Mouse (Mus musculus) spleen, postnatal 10 days (tissue): ENCODE measurements around the gene Plxna2.
A peak's percentile ranks its signal among the peaks of the same experiment; 100 is the strongest.

ENCODE experiments used
- DNase-seq, 2 experiments: peaks; one replicate each; pipeline ENCODE4 v3.0.0; 2021 to 2022; ENCODE audit warnings: low spot score in 2 of 2

Gene Plxna2

DNA sequence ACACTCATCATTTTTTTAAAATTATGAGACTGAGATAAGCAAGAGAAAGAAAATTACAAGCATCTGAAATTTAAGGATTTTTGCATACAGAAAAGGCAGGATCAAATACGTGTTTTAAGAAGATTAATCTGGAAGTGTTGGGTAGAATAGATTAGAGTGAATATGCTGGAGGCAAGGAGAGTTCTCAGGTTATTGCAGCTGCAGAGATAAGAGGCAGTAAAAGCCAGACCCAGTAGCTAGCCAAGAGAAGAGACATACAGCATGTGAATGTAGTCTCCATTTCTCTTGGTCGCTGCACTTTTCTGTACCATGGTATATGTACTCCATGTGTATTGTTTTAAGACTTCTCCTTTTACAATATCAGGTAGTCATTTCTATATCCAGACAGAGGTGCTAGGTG, 88.5 kb downstream of the Plxna2 start:
- DNase-seq = no peak

DNA sequence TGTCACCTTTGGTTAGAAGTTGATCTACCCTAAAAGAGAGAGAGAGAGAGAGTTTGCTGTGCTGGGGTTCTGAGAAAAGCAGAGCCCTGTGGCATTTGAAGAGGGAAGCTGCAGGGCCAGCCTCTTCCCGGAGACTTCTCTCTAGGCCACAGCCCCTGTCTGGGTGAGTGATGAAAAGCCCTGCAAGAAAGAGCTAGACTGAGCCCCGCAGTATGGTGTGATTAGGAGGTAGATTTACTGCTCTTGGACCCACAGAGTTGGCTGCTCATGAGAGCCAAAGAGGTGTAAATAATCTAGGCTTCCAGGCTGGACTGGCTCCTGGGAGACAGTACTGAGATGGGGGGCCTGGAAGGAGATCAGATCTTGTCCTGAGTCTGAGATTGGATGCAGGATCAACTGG, 94.4 kb downstream of the Plxna2 start:
- DNase-seq = no peak

DNA sequence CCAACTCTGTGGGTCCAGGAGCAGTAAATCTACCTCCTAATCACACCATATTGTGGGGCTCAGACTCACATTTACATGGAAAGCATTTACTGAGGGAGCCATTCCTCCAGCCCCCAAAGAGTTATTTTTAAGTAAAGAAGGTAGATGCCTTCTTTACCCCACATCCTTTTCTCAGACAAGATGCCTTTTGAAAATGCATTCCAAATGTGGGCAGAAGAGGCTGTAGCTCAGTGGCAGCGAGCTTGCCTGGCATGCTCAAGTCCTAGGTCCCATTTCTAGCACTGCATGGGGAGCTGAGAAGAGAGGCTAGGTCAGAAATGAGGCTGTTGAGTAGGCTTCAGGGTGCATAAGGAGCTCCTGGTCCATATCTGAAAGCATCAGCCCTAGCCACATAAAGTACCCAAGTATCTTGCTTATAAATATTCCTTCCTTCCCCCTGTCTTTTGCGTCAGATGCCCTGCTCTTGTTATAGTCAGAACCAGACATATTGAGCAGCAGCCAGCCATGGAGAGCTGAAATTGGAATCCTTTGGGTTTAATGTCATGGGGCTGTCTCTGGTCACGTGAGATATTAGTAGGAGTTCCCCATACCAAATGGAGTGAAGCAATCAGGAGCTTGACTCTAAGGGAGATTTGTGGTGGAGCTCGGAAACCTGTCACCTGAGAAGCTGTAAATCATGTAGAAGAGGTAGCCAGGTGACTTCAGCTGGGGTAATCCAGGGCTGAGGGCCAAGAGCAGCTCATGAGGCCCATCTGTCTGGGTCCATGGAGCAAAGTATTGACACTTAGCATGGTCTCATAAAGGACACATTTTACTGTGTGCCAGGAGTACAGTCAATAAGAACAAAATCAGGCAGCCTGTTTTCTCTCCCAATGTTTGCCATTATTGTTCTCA, 96.4 kb downstream of the Plxna2 start:
- no peak for DNase-seq

DNA sequence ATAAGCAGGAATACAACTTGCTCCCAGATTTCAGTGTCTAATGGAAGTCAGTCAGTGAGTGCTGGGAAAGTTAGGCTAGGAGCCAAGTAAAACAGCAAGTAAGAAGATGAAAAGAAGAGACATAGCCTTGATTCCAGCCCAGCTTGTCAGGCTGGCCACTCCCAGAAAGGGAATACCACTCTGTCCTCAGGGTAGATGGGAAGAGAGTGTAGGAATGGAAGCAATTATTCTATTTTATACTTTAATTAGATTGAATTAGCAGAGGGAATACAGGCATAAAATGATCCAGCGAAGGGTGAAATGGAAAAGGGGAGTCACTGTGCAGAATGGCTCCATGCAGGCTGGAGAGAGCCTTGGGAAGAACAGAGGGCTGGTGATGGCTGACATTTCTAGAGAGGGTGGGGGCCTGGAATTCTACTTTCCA, 99.4 kb downstream of the Plxna2 start:
- no peak for DNase-seq

DNA sequence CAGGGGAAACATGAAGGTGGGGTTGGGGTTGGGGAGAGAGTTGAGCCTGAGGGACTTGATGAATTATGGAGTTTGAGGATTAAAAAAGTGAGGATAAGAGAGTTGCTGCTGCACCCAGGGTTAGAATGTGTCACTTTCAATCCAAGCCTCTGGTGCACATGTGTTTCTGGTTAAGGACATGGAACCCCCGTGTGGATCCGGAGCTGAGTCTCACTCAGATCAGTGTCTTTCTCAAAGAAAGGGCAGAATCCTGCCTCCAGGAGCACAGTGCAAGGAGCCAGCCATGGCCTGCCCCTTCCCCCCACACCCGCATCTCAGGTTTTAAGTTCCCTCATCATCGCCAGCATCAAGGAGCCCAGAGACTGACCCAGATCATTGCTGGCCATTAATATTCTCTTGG, 102.4 kb downstream of the Plxna2 start:
- no peak for DNase-seq

DNA sequence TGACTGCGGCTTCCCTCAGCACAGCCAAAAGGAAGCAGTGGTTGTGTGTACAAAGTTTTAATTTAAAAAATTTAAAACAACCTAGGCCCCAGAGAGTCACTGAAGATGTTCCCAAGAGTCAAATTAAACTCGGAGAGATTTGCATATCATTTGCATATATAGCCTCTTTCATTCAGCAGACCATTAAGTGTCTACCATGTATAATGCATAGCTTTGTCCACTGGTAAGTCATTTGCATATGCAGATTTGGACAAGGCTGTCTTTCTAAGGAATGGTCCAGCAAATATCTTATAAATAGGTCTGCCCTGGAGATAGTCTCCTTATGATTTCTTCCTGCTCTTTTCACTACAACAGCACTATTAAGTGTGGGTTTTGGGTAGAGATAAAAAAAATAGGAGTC, 103.2 kb downstream of the Plxna2 start:
- no peak for DNase-seq

DNA sequence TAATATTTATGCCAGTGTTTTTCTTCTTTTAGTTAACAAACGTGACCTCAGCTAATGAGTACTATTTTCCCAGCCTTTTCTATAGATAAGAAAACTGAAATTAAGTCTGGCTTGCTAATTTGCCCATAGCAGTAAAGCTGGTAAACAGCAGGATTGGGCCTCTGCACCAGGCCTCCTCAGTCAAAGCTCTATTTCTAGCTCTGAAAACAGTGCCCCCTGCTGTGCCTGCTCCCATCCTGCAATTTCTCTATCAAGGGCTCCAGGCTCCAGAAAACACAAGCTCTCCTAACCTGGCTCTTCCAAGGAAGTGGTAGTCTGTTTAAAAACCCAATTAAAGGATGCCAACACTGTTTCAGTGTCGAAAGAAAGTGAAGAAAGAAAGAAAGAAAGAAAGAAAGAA, 104.3 kb downstream of the Plxna2 start:
- peak in 1 of 2 experiments; percentile 43 for DNase-seq

DNA sequence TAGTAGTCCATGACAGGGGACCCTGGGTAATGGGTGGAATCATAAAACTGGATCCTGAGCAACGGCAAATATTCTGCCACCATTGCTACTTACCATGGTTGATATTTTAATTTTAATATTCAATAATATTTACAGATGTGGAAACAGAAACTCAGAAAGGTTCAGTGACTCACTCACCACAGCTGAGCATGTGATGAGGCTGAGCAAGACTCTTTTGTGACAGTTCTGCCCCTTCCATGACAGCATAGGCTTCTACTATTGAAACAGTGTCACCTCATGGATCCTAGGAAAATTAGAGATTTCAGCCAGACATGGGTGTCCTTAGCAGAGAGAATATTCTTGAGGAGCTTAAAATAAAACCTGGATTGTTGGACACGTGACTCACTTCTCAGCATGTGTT, 116.8 kb downstream of the Plxna2 start:
- no peak for DNase-seq

DNA sequence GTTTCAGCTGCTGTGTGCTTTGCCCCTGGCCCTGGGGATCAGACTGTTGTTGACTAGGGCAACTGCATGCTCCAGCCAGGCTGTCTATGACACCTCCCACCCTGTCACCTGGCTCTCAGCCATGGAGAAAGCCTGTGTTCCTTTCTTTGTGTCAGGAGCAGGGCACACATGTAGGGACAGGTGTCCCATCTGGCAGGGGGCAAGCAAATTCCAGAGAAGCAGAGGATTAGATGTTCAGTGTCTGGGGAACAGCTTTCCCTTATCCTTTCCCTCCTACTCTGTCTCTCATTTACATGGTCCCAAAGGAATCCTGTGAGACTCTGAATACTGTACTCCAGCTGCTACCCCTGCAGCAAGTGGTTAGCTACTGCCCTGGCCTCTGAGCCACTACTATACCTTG, 121.9 kb downstream of the Plxna2 start:
- DNase-seq = no peak

DNA sequence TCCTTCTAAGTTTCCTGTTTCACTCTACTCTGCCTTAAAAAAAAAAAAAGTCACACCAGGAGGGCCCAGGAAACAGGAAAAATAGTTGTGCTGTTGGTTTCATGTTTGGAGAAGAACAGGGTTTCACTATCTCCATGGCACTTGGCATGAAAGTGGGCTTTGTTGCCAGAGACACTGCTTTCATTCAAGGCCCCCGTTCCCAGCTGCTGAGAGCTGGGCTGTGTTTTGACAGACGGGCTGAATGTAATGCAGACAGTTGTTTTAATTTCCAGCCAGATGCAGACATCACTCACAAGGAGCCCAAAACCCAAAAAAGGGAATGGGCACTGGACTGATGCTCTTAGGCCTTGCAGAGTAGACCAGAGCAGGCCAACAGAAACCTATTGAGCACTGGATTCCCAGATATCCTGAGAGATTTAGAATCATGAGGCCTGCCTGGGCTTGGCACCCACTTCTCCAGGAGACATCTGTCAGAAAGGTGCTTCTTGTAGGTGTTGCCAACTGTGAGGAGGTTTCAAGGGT, 124.9 kb downstream of the Plxna2 start:
- DNase-seq = no peak

DNA sequence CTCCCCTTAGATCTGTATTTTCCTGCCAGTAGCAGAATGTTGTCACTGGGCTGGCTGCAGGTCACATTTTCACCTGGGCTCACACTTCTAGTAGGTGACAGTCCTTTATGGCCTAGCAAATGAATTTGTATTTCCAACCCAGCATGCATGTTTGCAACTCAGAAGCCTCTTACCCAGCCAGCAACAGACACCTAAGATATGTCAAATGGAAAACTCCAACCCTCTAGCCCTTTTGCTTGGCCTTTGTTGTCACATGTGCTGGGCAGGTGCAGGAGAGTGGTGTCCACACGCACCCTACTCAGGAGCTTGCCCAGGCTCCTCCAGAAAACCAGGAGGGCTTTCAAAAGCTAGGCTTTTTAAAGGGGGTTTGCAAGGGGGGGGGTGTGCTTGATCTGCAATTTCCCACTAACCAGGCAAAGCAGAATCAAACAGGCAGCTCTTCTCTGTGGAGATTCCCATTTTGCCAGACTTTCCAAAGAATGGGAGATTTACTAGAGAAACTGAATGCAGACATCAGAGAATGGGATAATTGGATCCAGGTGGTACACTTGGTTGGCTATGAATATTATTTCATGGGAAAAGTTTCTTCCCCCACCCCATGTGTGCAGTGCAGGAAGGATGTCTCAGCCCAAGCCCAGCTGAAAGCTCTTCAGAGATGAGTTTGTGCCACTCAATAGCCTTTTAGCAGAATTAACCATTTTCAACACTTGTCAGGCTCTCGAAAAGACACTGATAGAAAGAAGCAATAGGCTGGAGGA, 127.3 kb downstream of the Plxna2 start:
- no peak for DNase-seq

DNA sequence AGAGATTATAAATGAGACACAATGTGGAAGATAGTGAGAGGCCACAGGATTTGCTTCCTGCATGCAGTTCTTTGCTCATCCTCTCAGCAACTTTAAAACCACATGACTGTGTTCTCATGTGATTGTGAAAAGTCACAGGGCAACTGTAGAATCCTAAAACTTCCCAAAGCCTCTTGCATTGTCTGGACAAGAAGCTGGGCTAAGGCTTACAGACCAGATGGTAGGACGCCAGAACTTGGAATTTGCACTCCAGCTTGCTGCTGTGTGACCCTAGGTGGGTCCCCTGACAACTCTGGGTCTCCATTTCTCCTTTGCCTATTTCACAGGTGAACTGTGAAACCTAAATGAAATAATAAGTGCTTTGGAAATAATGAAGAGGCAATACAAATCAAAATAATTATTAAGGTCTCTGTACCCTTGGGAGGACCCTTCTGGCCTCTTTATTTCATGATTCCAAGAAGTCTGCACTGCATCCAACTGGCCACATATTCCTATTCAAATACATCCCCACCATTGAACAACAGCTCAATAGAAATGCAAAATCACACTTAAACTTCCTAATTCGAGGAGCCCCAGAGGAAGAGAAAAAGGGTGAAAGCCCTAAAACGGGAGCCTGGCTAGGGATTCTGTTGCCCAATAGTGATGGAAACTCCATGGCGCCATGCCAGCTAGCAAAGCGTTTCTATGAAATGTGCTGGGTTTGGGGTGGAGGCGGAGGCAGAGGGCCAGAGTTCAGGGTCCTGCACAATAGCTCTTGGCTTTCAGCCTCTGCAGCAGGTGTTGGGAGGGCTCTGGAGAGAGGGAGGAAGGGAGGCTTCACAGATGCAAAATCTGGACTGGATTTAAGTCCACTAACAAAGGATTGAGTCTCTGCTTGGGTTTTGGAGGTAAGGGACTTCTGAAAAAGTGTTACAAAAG, 128.6 kb downstream of the Plxna2 start:
- peak in 1 of 2 experiments; percentile 41 for DNase-seq

DNA sequence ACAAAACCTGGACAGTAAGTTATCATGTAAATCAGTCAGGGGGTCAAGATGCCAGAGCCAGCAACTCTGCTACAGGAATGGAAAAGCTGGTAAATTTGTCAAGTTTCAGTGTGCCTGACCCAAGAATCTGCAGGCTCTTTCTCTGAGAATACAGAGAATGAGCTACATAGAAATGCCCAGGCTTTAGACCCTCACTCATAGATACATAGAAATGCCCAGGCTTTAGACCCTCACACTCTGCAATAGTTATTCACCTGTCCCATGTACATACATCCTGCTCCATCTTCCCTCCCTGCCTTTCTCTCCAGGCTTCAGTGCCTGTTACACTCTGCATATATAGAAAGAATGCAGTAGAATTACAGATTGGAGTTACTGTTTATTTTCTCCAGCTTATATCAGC, 129.2 kb downstream of the Plxna2 start:
- DNase-seq = no peak

DNA sequence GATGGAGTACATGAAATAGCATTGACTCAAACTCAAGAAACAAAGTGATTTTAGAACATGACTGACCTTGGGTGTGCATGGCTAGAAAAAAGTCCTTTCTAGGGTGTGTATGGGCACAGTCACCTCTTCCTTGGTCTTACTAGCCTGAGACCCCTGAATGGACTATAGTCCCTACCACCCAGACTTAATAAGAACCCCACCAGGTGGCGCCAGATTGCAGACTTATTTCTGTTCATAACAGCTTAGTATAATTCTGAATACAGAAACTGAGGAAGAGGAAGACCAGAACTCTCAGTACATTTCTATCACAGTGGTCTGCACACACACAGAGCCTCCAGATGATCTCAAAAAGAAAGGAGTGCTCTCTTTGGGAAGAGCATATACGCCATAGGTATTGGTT, 135.2 kb downstream of the Plxna2 start:
- peak in 1 of 2 experiments; percentile 72 for DNase-seq

DNA sequence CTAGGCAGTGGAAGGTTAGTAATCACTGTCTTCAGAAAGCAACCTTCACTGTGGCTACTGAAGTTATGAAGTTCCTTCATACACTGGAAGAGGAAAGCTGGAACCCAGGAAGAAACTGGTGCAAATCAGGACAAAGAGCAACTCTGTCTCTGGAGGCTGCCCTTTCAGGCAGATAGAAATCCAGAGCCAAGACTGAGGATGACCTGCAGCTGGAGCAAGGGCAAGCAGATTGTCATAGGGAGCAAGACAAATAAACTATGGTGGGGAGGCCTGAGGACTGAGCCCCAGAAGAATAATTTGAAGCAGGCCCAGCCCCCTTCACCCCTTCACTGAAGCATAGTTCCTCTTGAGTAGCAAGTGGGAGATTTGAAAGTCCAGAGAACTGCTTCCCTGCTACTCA, 138.0 kb downstream of the Plxna2 start:
- DNase-seq = no peak

DNA sequence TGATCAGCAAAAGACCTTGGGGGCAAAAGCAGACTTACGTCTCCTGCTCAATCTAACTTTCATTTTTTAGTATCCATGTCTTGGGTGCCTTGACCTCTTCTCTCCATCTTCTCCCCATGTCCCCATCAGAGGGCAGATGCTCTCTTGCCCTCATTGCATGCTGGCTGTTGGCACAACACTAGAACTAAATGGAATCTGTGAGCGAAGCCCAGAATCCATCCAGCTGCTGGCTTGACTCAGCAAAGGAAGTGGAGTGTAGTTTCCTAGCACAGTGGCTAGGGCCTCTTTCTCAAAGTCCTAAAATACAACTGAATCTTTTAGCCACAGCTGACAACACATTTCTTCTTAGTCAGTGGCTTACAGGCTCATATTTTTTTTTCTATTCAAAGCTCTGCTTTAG, 138.4 kb downstream of the Plxna2 start:
- no peak for DNase-seq

DNA sequence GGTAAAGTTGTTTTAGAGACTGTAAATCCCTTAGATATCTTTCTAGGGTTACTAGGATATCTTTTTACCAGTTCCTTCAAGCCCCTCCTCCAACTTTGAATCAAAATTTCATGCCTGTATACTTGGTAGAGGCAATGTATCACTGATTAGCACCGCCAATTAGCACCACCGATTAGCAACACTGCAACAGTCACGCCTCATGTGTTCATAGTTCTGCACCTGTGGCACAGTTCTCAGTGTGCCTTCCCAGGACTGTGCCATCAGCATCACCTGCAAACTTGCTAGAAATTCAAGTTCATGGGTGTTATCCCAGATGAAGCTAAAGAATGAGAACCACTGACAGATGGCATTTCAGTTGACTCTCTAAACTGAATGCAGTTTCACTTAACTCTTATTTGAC, 138.8 kb downstream of the Plxna2 start:
- no peak for DNase-seq

DNA sequence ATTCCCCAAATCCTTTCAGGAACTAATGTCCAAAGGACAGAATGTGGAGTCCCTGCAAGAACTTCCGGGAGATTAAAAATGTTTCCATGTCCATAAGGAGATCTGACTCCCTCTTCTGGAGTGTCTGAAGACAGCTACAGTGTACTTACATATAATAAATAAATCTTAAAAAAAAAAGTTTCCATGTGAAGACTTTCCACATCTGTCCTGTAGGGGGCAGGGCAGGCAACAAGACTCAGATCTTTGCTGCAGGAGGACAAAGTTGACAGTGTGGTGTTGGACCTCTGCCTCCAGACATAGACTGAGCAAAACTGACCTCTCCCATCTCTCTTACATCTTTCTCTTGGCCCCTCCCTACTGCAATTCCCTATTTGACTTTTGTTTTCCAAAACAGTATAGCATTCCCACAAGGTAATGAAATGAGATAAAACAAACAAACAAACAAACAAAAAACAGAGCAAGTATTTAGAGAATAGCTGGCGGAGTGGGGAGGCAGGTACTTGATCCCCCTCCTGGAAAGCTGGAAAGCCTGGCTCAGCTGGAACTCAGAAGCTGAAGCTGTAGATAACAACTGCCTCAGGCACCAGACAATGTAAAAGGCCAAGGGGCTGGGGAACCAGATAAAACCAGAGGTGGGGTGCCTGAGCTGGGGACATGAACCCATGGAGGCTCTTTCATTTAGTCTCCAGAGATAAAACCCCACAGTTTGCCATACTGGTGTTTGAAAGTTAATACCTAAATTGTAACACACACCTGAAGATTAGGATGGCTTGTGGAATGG, 143.6 kb downstream of the Plxna2 start:
- peak in 1 of 2 experiments; percentile 58 for DNase-seq

DNA sequence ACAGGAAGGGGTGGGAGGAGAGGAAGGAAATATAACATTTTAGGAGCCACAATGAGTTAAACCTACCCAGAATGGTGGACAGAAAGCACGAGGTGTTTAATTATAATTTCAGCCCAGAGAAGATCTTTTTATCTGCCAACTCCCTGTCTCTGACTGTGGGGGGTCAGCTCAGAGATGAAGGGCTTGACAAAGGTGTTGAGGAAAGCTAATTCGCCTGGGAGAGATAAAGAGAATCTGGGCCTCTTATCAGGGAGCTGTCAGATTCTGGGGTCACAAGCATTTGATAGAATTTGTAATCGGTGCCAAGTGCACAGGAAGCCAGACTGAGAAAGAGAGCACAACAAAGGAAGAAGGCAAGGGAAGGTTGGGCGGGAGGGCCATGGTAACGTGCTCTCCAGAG, 144.9 kb downstream of the Plxna2 start:
- DNase-seq = no peak

DNA sequence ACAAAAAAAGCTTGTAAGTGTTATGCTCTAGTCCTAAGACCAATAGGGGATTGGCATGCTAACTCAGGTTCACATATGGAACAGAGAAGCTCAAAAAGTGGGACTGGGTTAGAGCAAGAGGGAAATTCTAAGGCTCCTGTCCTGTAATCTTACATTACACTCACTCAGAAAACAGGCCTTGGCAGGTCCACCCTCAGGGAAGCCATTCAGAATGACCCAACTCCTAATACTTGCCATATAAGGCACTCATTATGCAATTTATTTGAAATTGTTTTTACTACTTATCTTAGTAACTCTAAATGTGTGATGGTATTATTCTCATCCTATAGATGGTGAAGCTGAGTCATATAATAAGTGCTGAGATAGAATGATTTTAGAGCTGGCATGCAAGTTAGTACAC, 146.9 kb downstream of the Plxna2 start:
- DNase-seq = no peak

DNA sequence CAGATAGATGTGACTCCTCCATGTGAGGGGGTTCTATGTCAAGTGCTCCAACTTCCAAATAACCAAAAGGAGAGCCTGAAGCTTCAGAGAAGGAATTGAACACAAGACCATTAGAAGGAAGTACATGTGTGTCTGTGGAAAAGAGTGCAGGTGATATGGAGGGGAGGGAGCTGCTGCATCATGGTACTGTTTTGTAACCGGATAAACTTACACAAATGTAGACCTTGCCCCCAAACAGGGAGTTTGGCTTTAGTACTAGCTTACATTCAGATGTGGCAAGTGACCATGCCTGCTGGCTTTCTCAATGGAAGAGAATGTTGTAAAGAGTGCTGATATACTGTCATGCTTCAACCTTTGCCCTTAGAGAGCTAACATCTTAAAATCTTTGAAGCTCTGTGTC, 150.8 kb downstream of the Plxna2 start:
- DNase-seq = no peak
